Mouse (Mus musculus) kidney, adult 2 months (tissue): ENCODE results near the gene Znhit6.

Experiments
- CTCF ChIP-seq: fragments of 200-500 bp; conservative IDR thresholded peaks from 2 replicates; pipeline ENCODE4 v1.5.1; 2011; ENCODE audit warnings: low read depth, mild to moderate bottlenecking, control low read depth, low read length, moderate library complexity, mixed read lengths; ENCODE audit not compliant: insufficient read depth, insufficient read length
- POLR2A ChIP-seq: fragments of 200-500 bp; IDR thresholded peaks from one replicate; pipeline ENCODE4 v1.6.1; 2011; ENCODE audit warnings: low read depth, low read length, control low read depth

- no peak for TF ChIP-seq POLR2A
- TF ChIP-seq CTCF = no peak
Measured at GRCm38 (mm10) chr3:145600801-145601200, 24.8 kb downstream of the Znhit6 start.
